Mouse (Mus musculus) MEL (cell line): Measurements from ENCODE around the gene Fdx1.

ENCODE experiments used
- CHD2 ChIP-seq: IDR thresholded peaks from 2 replicates; pipeline ENCODE4 v1.6.1; 2011; ENCODE audit warnings: low read length, improper control_type of control experiment
- POLR2A ChIP-seq, 2 experiments: IDR thresholded peaks; 2 replicates each; pipeline ENCODE4 v1.6.1; 2011 to 2012; ENCODE audit warnings: low read length in 2 of 2, mild to moderate bottlenecking in 2 of 2, control low read depth in 1 of 2, improper control_type of control experiment in 1 of 2, low read depth in 1 of 2, moderate library complexity in 1 of 2; ENCODE audit not compliant: control insufficient read depth in 1 of 2, insufficient read depth in 1 of 2, poor library complexity in 1 of 2
- TAL1 ChIP-seq: IDR thresholded peaks from 2 replicates; pipeline ENCODE4 v1.6.1; 2012; ENCODE audit warnings: mild to moderate bottlenecking, inconsistent platforms, low read length, moderate library complexity, mixed read lengths
- TBP ChIP-seq: IDR thresholded peaks from 2 replicates; pipeline ENCODE4 v1.8.0; 2011; ENCODE audit warnings: low read depth, low read length, improper control_type of control experiment
- ZMIZ1 ChIP-seq: IDR thresholded peaks from 2 replicates; pipeline ENCODE4 v1.6.1; 2012; ENCODE audit warnings: low read depth, mild to moderate bottlenecking, inconsistent platforms, low read length, improper control_type of control experiment, moderate library complexity

DNA sequence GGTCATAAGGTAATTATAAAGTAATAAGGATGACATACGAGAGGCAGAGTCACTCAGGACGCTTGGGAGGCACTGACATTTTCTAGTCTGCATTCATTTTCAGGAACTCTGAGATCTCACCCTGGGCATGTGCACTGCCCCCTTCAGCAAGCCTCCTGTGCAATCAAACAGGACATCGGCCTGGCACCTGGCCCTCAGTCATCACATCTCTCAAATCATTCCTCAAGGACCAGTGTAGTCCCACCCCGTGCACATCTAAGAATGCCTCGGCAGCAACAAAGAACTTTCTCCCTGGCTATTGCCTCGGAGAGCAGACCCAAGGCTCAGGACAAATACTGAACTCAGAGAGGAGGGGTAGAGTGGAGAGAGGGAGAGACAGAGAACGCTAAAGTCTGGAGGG is 34.7 kb downstream of the Fdx1 start:
- no peak for TF ChIP-seq POLR2A (IDR thresholded peaks at IDR 0.05; ENCODE audit: control insufficient read depth in 1 of 2, insufficient read depth in 1 of 2, low read depth in 1 of 2, low read length in 2 of 2, poor library complexity in 1 of 2)
- no peak for TF ChIP-seq CHD2
- TF ChIP-seq TBP = no peak
- no peak for TF ChIP-seq ZMIZ1
- TF ChIP-seq TAL1 = no peak
